Mouse (Mus musculus) heart, postnatal 0 days (tissue): ENCODE data around the gene Fgfr3. TPM values are rescaled to one million over a fixed set of nuclear protein-coding genes. Genes with fewer than 3 reads are reported as not detected.

ENCODE experiments used
- ATAC-seq: fragments of 200-750 bp; cut with Nextera tagmentation; 2 replicates; pipeline ENCODE4 v1.8.0; 2017; ENCODE audit warnings: low read depth, moderate number of reproducible peaks, moderate library complexity; ENCODE audit not compliant: insufficient read depth
- DNase-seq: peaks from one replicate; pipeline ENCODE4 v3.0.0-alpha.2; 2016; ENCODE audit warnings: low spot score
- H3K27ac ChIP-seq: fragments of 300-500 bp; sonication (generic); 2 replicates; pipeline ENCODE4 v1.5.1; 2014; ENCODE audit warnings: low read depth, mild to moderate bottlenecking
- H3K27me3 ChIP-seq: fragments of 300-500 bp; sonication (generic); 2 replicates; pipeline ENCODE4 v1.6.1; 2014; ENCODE audit warnings: low read length, mixed read lengths; ENCODE audit not compliant: control insufficient read depth, insufficient read depth
- H3K36me3 ChIP-seq: fragments of 300-500 bp; sonication (generic); replicated peaks from 2 replicates; pipeline ENCODE4 v1.6.1; 2014; ENCODE audit warnings: low read length, mixed read lengths; ENCODE audit not compliant: control insufficient read depth, insufficient read depth
- H3K4me1 ChIP-seq: fragments of 300-500 bp; sonication (generic); 2 replicates; pipeline ENCODE4 v1.6.1; 2014; ENCODE audit warnings: antibody characterized with exemption; ENCODE audit not compliant: control insufficient read depth, insufficient read depth
- H3K4me2 ChIP-seq: fragments of 300-500 bp; sonication (generic); 2 replicates; pipeline ENCODE4 v1.6.1; 2014; ENCODE audit warnings: low read depth, mild to moderate bottlenecking, low read length, moderate library complexity
- H3K4me3 ChIP-seq: fragments of 300-500 bp; sonication (generic); 2 replicates; pipeline ENCODE4 v1.5.1; 2014; ENCODE audit warnings: low read depth, low read length
- H3K9ac ChIP-seq: fragments of 300-500 bp; sonication (generic); replicated peaks from 2 replicates; pipeline ENCODE4 v1.6.1; 2014; ENCODE audit warnings: low read depth, low read length, mixed read lengths
- H3K9me3 ChIP-seq: fragments of 300-500 bp; sonication (generic); replicated peaks from 2 replicates; pipeline ENCODE4 v1.6.1; 2016; ENCODE audit warnings: low read length; ENCODE audit not compliant: control insufficient read depth
- CTCF ChIP-seq: IDR thresholded peaks from 2 replicates; pipeline ENCODE4 v1.5.1; 2016; ENCODE audit warnings: antibody characterized with exemption, control low read depth, low read depth
- EP300 ChIP-seq: IDR thresholded peaks from 2 replicates; pipeline ENCODE4 v1.6.1; 2016; ENCODE audit warnings: antibody characterized with exemption, low read depth
- WGBS: fragments of 180-500 bp; shearing (Covaris S2); extraction: QIAGEN DNeasy Blood & Tissue Kit; methylation state at CpG from one replicate; pipeline ENCODE4 v1.1.7; 2014; 5-methylcytosine and 5-hydroxymethylcytosine counted together
- polyA plus RNA-seq: library from polyadenylated mRNA; unstranded; fragments of >200 nt; fragmentation: Nextera tagmentation; extraction: Ambion mirVana; gene quantifications from 2 replicates; pipeline ENCODE4 v1.2.1, GENCODE M21; 2015
- total RNA-seq: library from RNA; depleted of rRNA; stranded (reverse); fragments of >200 nt; gene quantifications from 2 replicates; pipeline ENCODE4 v1.2.3, GENCODE M21; 2014; ENCODE audit warnings: low replicate concordance

The Fgfr3 gene
- total and polyA plus RNA-seq, 2 experiments from 2014 or later, result 2.0 to 19.8 TPM

GRCm38 (mm10) chr5:33694848-33695717 is 26.4 kb upstream of the Fgfr3 start:
- peak overlapping the region; percentile 80 for H3K4me2 ChIP-seq
- TF ChIP-seq EP300 (no peak), CTCF (no peak)
- peaks cover 36% of the 10 kb centered on the region; the same call in 1 of the 2 replicates for H3K27me3 ChIP-seq
- no peaks in the 10 kb centered on the region for H3K36me3 ChIP-seq
- DNase-seq, result no peak
- peak overlapping the region; percentile 47 for H3K4me3 ChIP-seq
- H3K27ac ChIP-seq, result no peak overlapping the region
- peak; percentile 45 for ATAC-seq
- H3K9me3 ChIP-seq, result no peaks in the 10 kb centered on the region
- peaks cover 11% of the 10 kb centered on the region for H3K4me1 ChIP-seq
- H3K9ac ChIP-seq, result peak overlapping the region; percentile 61
- 7% methylated on average over 69 of the region's 71 CpGs for whole genome bisulfite sequencing

GRCm38 (mm10) chr5:33695718-33696121 is 25.8 kb upstream of the Fgfr3 start:
- no peaks in the 10 kb centered on the region for H3K36me3 ChIP-seq
- ATAC-seq (peak; percentile 28; the same call in 1 of the 2 replicates), DNase-seq (no peak)
- H3K4me3 ChIP-seq, result peak overlapping the region; percentile 47
- no peaks in the 10 kb centered on the region for H3K9me3 ChIP-seq
- WGBS, result 12% methylated on average over 19 of the region's 24 CpGs
- H3K27ac ChIP-seq, result no peak overlapping the region
- peak overlapping the region; percentile 80 for H3K4me2 ChIP-seq
- H3K9ac ChIP-seq, result peak overlapping the region; percentile 61
- no peak for TF ChIP-seq CTCF
- no peak for TF ChIP-seq EP300
- H3K4me1 ChIP-seq, result peaks cover 13% of the 10 kb centered on the region
- H3K27me3 ChIP-seq, result peaks cover 36% of the 10 kb centered on the region; the same call in 1 of the 2 replicates

GRCm38 (mm10) chr5:33696430-33696829 is 25.0 kb upstream of the Fgfr3 start:
- Histone ChIP-seq H3K9me3 (no peaks in the 10 kb centered on the region), H3K4me1 (peaks cover 13% of the 10 kb centered on the region), H3K4me3 (no peak overlapping the region), H3K27me3 (peaks cover 43% of the 10 kb centered on the region; the same call in 1 of the 2 replicates), H3K9ac (no peak overlapping the region), H3K27ac (no peak overlapping the region), H3K4me2 (no peak overlapping the region), H3K36me3 (no peaks in the 10 kb centered on the region)
- ATAC-seq (no peak), DNase-seq (no peak)
- TF ChIP-seq EP300, result no peak
- 87% methylated on average over 5 of the region's 5 CpGs for WGBS

- H3K27me3 ChIP-seq, result peaks cover 44% of the 10 kb centered on the region; the same call in 1 of the 2 replicates
- no peak overlapping the region for H3K9ac ChIP-seq
- no peaks in the 10 kb centered on the region for H3K9me3 ChIP-seq
- no peak overlapping the region for H3K27ac ChIP-seq
- TF ChIP-seq CTCF, result no peak
- TF ChIP-seq EP300, result no peak
- H3K4me3 ChIP-seq, result no peak overlapping the region
- no peaks in the 10 kb centered on the region for H3K36me3 ChIP-seq
- no peak for DNase-seq
- peaks cover 13% of the 10 kb centered on the region for H3K4me1 ChIP-seq
- no peak overlapping the region for H3K4me2 ChIP-seq
- WGBS, result 94% methylated on average over 1 of the region's 1 CpGs
- no peak for ATAC-seq
Observed at GRCm38 (mm10) chr5:33697534-33697933, 23.9 kb upstream of the Fgfr3 start.

- H3K4me2 ChIP-seq, result no peak overlapping the region
- no peaks in the 10 kb centered on the region for H3K36me3 ChIP-seq
- H3K9me3 ChIP-seq, result no peaks in the 10 kb centered on the region
- peaks cover 44% of the 10 kb centered on the region; the same call in 1 of the 2 replicates for H3K27me3 ChIP-seq
- ATAC-seq, result no peak
- WGBS, result 45% methylated on average over 12 of the region's 13 CpGs
- no peak overlapping the region for H3K9ac ChIP-seq
- H3K4me1 ChIP-seq, result peaks cover 13% of the 10 kb centered on the region
- H3K27ac ChIP-seq, result no peak overlapping the region
- H3K4me3 ChIP-seq, result no peak overlapping the region
- DNase-seq, result no peak
- TF ChIP-seq EP300, result no peak
- TF ChIP-seq CTCF, result no peak
Observed at GRCm38 (mm10) chr5:33697947-33698512, 23.4 kb upstream of the Fgfr3 start.
